Mouse (Mus musculus) limb, embryonic 12.5 days (tissue): ENCODE data around the gene Gabarap. TPM values are rescaled to one million over a fixed set of nuclear protein-coding genes. Genes with fewer than 3 reads are reported as not detected.
A peak's percentile ranks its signal among the peaks of the same experiment; 100 is the strongest.

Experiments used
- ATAC-seq: fragments of 200-750 bp; cut with Nextera tagmentation; 2 replicates; pipeline ENCODE4 v1.8.0; 2017; ENCODE audit warnings: low read depth, moderate TSS enrichment; ENCODE audit not compliant: insufficient number of reproducible peaks, insufficient read depth, low FRiP score, low TSS enrichment
- H3K27ac ChIP-seq: fragments of 300-500 bp; sonication (generic); 2 replicates; pipeline ENCODE4 v1.5.1; 2016; ENCODE audit warnings: mild to moderate bottlenecking, moderate library complexity
- H3K27me3 ChIP-seq: fragments of 300-500 bp; sonication (generic); 2 replicates; pipeline ENCODE4 v1.6.1; 2016; ENCODE audit warnings: mild to moderate bottlenecking, moderate library complexity
- H3K36me3 ChIP-seq: fragments of 300-500 bp; sonication (generic); 2 replicates; pipeline ENCODE4 v1.6.1; 2016; ENCODE audit warnings: mild to moderate bottlenecking, moderate library complexity
- H3K4me1 ChIP-seq: fragments of 300-500 bp; sonication (generic); replicated peaks from 2 replicates; pipeline ENCODE4 v1.6.1; 2016
- H3K4me2 ChIP-seq: fragments of 300-500 bp; sonication (generic); 2 replicates; pipeline ENCODE4 v1.6.1; 2016; ENCODE audit warnings: mild to moderate bottlenecking, moderate library complexity
- H3K4me3 ChIP-seq: fragments of 300-500 bp; sonication (generic); replicated peaks from 2 replicates; pipeline ENCODE4 v1.5.1; 2016; ENCODE audit warnings: mild to moderate bottlenecking
- H3K9ac ChIP-seq: fragments of 300-500 bp; sonication (generic); replicated peaks from 2 replicates; pipeline ENCODE4 v1.6.1; 2016; ENCODE audit warnings: mild to moderate bottlenecking, moderate library complexity
- H3K9me3 ChIP-seq: fragments of 300-500 bp; sonication (generic); 2 replicates; pipeline ENCODE4 v1.6.1; 2016; ENCODE audit warnings: mild to moderate bottlenecking, moderate library complexity
- WGBS: fragments of 180-500 bp; shearing (Covaris S2); methylation state at CpG from one replicate; pipeline ENCODE4 v1.1.7; 2016; 5-methylcytosine and 5-hydroxymethylcytosine counted together
- polyA plus RNA-seq: library from polyadenylated mRNA; unstranded; fragments of >200 nt; fragmentation: Nextera tagmentation; extraction: Ambion mirVana; gene quantifications from 2 replicates; pipeline ENCODE4 v1.2.1, GENCODE M21; 2016

The Gabarap gene
- polyA plus RNA-seq, 1 experiment from 2014 or later: 398 TPM

DNA sequence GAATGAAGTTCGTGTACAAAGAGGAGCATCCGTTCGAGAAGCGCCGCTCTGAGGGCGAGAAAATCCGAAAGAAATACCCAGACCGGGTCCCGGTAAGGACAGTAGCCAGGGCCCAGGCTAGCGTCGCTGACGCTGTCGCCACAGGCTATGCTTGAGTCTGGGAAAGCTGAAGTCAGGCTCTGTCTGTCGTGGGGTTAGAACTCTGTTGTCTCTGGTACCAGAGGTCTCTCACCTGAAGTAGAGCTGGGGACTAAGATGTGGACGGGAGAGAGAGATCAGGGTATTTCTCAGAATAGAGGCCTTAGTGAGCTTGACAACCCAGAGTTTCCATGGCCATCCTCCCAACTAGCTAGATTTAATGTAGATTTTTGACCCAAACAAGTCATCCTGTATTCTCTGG is 768 bp downstream of the Gabarap start:
- H3K36me3 ChIP-seq: peaks cover 59% of the 10 kb centered on the region
- H3K9me3 ChIP-seq: no peaks in the 10 kb centered on the region
- H3K4me1 ChIP-seq: peaks cover 15% of the 10 kb centered on the region
- under 1% methylated on average over 15 of the region's 15 CpGs for WGBS
- peak overlapping the region; percentile 82 for H3K9ac ChIP-seq
- H3K4me2 ChIP-seq: peak overlapping the region; percentile 64
- no peaks in the 10 kb centered on the region for H3K27me3 ChIP-seq
- peak overlapping the region; percentile 63 for H3K4me3 ChIP-seq
- H3K27ac ChIP-seq: peak overlapping the region; percentile 92
- no peak for ATAC-seq

DNA sequence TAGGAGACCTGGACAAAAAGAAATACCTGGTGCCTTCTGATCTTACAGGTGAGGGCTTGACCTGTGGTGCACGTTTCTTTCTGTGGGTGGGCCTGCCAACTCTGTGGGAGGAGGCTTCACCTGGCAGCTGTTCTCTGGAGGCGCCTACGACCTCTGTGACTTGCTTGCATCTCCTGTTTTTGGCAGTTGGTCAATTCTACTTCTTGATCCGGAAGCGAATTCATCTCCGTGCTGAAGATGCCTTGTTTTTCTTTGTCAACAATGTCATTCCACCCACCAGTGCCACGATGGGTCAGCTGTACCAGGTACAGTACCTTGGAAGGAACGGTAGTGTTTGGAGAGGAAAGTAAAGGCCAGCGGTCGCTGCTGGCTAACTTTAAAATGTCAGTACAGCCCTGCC is 1.5 kb downstream of the Gabarap start:
- Histone ChIP-seq H3K4me2 (peak overlapping the region; percentile 64), H3K9me3 (no peaks in the 10 kb centered on the region), H3K27ac (no peak overlapping the region), H3K9ac (peak overlapping the region; percentile 45), H3K36me3 (peaks cover 52% of the 10 kb centered on the region), H3K4me1 (peaks cover 15% of the 10 kb centered on the region), H3K4me3 (peak overlapping the region; percentile 63), H3K27me3 (no peaks in the 10 kb centered on the region)
- 86% methylated on average over 10 of the region's 10 CpGs for WGBS
- no peak for ATAC-seq

GRCm38 (mm10) chr11:69992932-69993331 is 2.0 kb downstream of the Gabarap start:
- ATAC-seq: no peak
- H3K4me1 ChIP-seq: peaks cover 20% of the 10 kb centered on the region
- H3K27ac ChIP-seq: no peak overlapping the region
- 88% methylated on average over 3 of the region's 3 CpGs for WGBS
- peaks cover 52% of the 10 kb centered on the region for H3K36me3 ChIP-seq
- no peaks in the 10 kb centered on the region for H3K9me3 ChIP-seq
- H3K9ac ChIP-seq: peak overlapping the region; percentile 45; the same call in 1 of the 2 replicates
- peak overlapping the region; percentile 64 for H3K4me2 ChIP-seq
- H3K4me3 ChIP-seq: peak overlapping the region; percentile 63; the same call in 1 of the 2 replicates
- no peaks in the 10 kb centered on the region for H3K27me3 ChIP-seq

DNA sequence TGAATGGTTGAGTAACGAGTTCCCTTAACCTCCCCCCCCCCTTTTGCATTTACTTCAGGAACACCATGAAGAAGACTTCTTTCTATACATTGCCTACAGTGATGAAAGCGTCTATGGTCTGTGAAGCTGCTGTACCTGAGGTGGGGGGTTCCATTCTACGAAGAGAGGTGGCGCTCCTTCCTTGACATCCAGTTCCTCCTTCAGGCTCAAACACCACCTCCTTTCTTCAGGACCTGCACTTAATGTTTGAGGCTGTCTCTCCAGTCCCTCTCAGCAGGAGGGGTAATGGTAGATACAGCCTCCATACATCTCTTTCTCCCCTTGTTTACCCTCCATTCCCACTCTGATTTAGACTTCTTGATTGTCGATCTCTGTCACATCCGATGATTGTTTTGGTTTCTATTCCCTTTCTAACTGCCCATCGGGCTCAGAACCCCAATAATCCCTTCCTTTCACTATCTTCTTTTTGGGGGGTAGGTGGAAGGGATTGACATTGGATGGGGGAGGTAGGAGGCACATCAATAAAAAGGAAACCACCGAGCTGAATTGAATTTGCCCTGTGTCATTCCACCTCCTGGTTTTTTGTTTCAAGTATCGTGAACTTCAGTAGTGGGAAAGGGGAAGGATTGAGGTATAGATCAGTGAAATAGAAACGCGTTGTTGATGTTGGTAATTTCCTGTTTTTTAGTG is 3.6 kb downstream of the Gabarap start:
- Histone ChIP-seq H3K27ac (no peak overlapping the region), H3K4me1 (peaks cover 33% of the 10 kb centered on the region), H3K4me3 (peak overlapping the region; percentile 92), H3K4me2 (peak overlapping the region; percentile 58), H3K9ac (no peak overlapping the region), H3K36me3 (peaks cover 52% of the 10 kb centered on the region), H3K27me3 (no peaks in the 10 kb centered on the region), H3K9me3 (no peaks in the 10 kb centered on the region)
- WGBS: 82% methylated on average over 11 of the region's 11 CpGs
- ATAC-seq: no peak

DNA sequence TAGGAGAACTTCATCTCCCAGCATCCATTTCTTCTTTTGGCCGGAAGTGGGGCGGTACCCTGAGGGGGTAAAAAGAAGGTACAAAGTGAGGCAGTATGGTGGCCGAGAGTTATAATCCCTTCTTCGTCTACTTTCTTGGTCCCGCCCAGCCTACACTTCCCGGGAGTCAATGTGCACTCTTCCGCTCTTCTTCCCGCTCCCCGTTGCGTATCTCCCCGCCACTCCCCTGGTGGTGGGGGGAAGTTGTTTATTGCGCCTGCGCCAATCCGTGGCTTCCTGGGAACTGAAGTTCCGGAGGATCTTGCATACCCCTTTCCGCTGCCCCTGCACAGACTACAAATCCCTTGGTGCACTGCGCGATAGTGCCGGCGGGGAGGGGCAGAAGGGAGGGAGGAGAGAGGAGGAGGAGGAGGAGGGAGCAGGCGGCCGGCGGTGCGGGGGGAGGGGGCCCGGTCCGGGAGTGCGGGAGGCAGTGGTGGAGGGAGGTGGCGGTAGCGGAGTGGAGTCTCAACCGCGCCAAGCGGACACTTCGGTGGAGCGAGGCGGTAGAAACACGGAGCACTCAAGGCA is 4.5 kb downstream of the Gabarap start, which contains the start of gene Phf23:
TSS of gene Phf23 (plus strand) at position 387 of the 570 bp plus-strand sequence.
- Histone ChIP-seq H3K36me3 (peaks cover 49% of the 10 kb centered on the region), H3K4me1 (peaks cover 34% of the 10 kb centered on the region), H3K27ac (peak within 1 kb of the TSS; percentile 99), H3K27me3 (no peaks in the 10 kb centered on the region), H3K4me3 (peak within 1 kb of the TSS; percentile 92), H3K9me3 (no peaks in the 10 kb centered on the region), H3K9ac (peak within 1 kb of the TSS; percentile 96), H3K4me2 (peak within 1 kb of the TSS; percentile 58)
- WGBS: under 1% methylated on average over 35 of the region's 36 CpGs
- peak; percentile 83 for ATAC-seq

DNA sequence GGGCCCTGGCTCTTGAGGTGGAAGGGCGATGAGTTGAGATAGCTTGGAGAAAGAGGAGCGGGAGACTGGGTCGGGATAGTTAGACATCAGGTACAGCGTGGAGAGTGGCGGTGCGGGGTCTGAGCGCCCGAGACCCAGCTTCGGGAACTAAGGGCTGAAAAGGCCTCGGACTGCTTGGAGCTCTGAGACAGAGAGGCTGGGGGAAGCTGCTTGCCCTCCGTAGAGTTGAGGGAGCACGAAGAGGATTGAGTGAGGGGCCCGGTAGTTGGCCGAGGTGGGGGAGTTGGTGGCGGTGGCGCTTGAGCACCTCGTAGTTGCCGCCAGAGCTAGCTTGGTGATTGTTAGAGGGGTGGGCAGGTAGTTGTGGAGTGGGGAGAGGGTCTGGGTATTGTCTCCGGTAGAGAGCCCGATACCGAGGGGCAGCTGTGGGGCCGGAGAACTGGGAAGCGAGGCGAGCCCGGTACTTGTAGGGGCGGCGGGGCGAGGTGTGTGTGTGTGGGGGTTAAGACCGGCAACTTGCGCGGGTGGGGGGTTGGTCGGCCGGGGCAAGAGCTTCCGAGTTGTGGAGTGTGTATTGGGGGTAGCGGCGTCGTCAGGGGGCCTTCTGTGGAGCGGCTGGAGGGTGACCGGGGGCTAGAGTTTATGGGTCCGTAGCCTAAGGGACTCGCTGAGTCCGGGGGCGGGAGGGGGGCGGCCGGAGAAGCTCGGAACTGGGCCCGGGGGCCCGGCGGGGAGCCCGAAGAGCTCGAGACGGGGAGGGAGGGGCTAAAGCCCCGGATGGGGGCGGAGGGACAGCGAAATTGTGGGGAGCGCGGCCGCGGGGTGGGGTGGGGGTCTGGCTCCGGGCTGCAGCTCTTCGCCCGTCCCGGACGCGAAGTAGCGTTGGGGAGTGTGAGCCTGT is 5.5 kb downstream of the Gabarap start:
- Histone ChIP-seq H3K9me3 (no peaks in the 10 kb centered on the region), H3K9ac (peak overlapping the region; percentile 96), H3K27me3 (no peaks in the 10 kb centered on the region), H3K27ac (peak overlapping the region; percentile 99), H3K4me3 (peak overlapping the region; percentile 92), H3K4me1 (peaks cover 35% of the 10 kb centered on the region), H3K36me3 (peaks cover 49% of the 10 kb centered on the region), H3K4me2 (peak overlapping the region; percentile 58)
- 1% methylated on average over 66 of the region's 66 CpGs for WGBS
- no peak for ATAC-seq

GRCm38 (mm10) chr11:69997070-69997509 is 6.1 kb downstream of the Gabarap start:
- peak overlapping the region; percentile 92 for H3K4me3 ChIP-seq
- under 1% methylated on average over 39 of the region's 44 CpGs for WGBS
- H3K27ac ChIP-seq: peak overlapping the region; percentile 99
- peaks cover 49% of the 10 kb centered on the region for H3K36me3 ChIP-seq
- no peaks in the 10 kb centered on the region for H3K27me3 ChIP-seq
- H3K4me1 ChIP-seq: peaks cover 42% of the 10 kb centered on the region
- no peaks in the 10 kb centered on the region for H3K9me3 ChIP-seq
- peak overlapping the region; percentile 58 for H3K4me2 ChIP-seq
- peak overlapping the region; percentile 96 for H3K9ac ChIP-seq
- peak; percentile 34 for ATAC-seq

DNA sequence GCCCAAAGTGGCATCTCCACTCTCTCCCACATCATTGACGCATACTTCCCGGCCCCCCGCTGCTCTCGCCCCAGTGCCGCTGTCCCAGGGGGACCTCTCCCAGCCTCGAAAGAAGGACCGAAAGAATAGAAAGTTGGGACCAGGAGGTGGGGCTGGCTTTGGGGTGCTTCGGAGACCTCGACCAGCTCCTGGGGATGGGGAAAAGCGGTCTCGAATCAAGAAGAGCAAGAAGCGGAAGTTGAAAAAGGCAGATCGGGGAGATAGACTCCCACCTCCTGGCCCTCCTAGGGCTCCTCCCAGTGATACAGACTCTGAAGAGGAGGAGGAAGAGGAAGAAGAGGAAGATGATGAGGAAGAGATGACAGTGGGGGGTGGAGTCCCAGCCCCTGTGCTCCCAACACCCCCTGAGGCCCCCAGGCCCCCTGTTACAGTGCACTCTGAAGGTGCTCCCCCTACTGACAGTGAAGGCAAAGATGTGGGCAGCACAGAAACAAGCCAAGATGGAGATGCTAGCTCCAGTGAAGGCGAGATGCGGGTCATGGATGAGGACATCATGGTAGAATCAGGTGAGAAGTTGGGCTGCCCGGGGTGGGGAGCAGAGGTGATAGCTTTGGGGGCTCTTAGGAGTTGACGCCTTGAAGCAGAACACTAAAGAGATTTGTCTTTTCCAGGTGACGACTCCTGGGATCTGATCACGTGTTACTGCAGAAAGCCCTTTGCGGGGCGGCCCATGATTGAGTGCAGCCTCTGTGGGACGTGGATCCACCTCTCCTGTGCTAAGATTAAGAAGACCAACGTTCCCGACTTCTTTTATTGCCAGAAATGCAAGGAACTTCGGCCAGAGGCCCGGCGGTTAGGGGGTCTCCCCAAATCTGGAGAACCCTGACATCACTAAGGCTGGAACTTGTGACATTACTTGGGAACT is 7.9 kb downstream of the Gabarap start:
- peak overlapping the region; percentile 92; the same call in 1 of the 2 replicates for H3K4me3 ChIP-seq
- no peak overlapping the region for H3K9ac ChIP-seq

GRCm38 (mm10) chr11:69999666-70000065 is 8.7 kb downstream of the Gabarap start:
- peak overlapping the region; percentile 93; the same call in 1 of the 2 replicates for H3K4me2 ChIP-seq

More for the DNA sequence above, 7.9 kb downstream of the Gabarap start:
- Histone ChIP-seq H3K9me3 (no peaks in the 10 kb centered on the region), H3K4me1 (peaks cover 49% of the 10 kb centered on the region), H3K36me3 (peaks cover 37% of the 10 kb centered on the region), H3K27me3 (no peaks in the 10 kb centered on the region), H3K27ac (0 out of 2 replicates have a peak overlapping the region, but pooled peaks have one; percentile 99), H3K4me2 (no peak overlapping the region)
- no peak for ATAC-seq
- 89% methylated on average over 27 of the region's 27 CpGs for WGBS

GRCm38 (mm10) chr11:70000396-70000898 is 9.5 kb downstream of the Gabarap start, which contains the start of gene Dvl2:
TSS of gene Dvl2 (plus strand) at chr11:70000595.
- WGBS: under 1% methylated on average over 48 of the region's 48 CpGs
- peak; percentile 45 for ATAC-seq
- peak within 1 kb of the TSS; percentile 84 for H3K9ac ChIP-seq
- H3K27me3 ChIP-seq: no peaks in the 10 kb centered on the region
- H3K4me3 ChIP-seq: peak within 1 kb of the TSS; percentile 77
- H3K4me1 ChIP-seq: peaks cover 49% of the 10 kb centered on the region
- peak within 1 kb of the TSS; percentile 97 for H3K27ac ChIP-seq
- no peaks in the 10 kb centered on the region for H3K9me3 ChIP-seq
- peak within 1 kb of the TSS; percentile 93 for H3K4me2 ChIP-seq
- H3K36me3 ChIP-seq: peaks cover 39% of the 10 kb centered on the region

More at GRCm38 (mm10) chr11:69999666-70000065, 8.7 kb downstream of the Gabarap start:
- WGBS: 70% methylated on average over 8 of the region's 8 CpGs
- peak overlapping the region; percentile 97; the same call in 1 of the 2 replicates for H3K27ac ChIP-seq
- H3K4me1 ChIP-seq: peaks cover 49% of the 10 kb centered on the region
- ATAC-seq: no peak
- H3K4me3 ChIP-seq: peak overlapping the region; percentile 77
- H3K36me3 ChIP-seq: peaks cover 34% of the 10 kb centered on the region
- H3K9me3 ChIP-seq: no peaks in the 10 kb centered on the region
- no peaks in the 10 kb centered on the region for H3K27me3 ChIP-seq
- H3K9ac ChIP-seq: no peak overlapping the region
